Mouse (Mus musculus): ENCODE results near the gene Sdhd. TPM values are rescaled to one million over a fixed set of nuclear protein-coding genes. Genes with fewer than 3 reads are reported as not detected.

Gene Sdhd
- total and polyA plus RNA-seq, 2 experiments from 2014 or later: 214 to 308 TPM

- Histone ChIP-seq H3K4me1 (ENCODE audit: insufficient read depth, low read length) (no peaks in the 10 kb centered on the region), H3K9ac (replicated peaks; ENCODE audit: low read length, poor library complexity, severe bottlenecking) (no peak overlapping the region), H3K4me3 (ENCODE audit: low read depth, low read length) (no peak overlapping the region), H3K27ac (ENCODE audit: low read depth, low read length) (no peak overlapping the region), H3K36me3 (ENCODE audit: insufficient read depth, low read length) (no peaks in the 10 kb centered on the region), H3K27me3 (ENCODE audit: insufficient read depth, low read length) (no peaks in the 10 kb centered on the region), H3K9me3 (ENCODE audit: low read length) (no peaks in the 10 kb centered on the region), H3K4me2 (ENCODE audit: low read depth, low read length, poor library complexity, severe bottlenecking) (no peak overlapping the region)
- DNase-seq (ENCODE audit: low spot score): no peak
- ATAC-seq (ENCODE audit: low FRiP score): no peak
- TF ChIP-seq CTCF (IDR thresholded peaks at IDR 0.05): no peak
- WGBS: 83% methylated on average over 2 of the region's 2 CpGs
Observed at GRCm38 (mm10) chr9:50561918-50562360, 41.7 kb downstream of the Sdhd start.

GRCm38 (mm10) chr9:50561145-50561917, 42.3 kb downstream of the Sdhd start, which contains the start of gene Tex12:
Tex12 (minus strand) TSS chr9:50561325.
- WGBS: 90% methylated on average over 38 of the region's 38 CpGs
- DNase-seq (ENCODE audit: low spot score) (no peak), ATAC-seq (ENCODE audit: low FRiP score) (no peak)
- no peak within 1 kb of the TSS for H3K4me2 ChIP-seq (ENCODE audit: low read depth, low read length, poor library complexity, severe bottlenecking)
- no peaks in the 10 kb centered on the region for H3K4me1 ChIP-seq (ENCODE audit: insufficient read depth, low read length)
- no peaks in the 10 kb centered on the region for H3K36me3 ChIP-seq (ENCODE audit: insufficient read depth, low read length)
- H3K27ac ChIP-seq (ENCODE audit: low read depth, low read length): no peak within 1 kb of the TSS
- H3K9me3 ChIP-seq (ENCODE audit: low read length): no peaks in the 10 kb centered on the region
- H3K9ac ChIP-seq (replicated peaks; ENCODE audit: low read length, poor library complexity, severe bottlenecking): no peak within 1 kb of the TSS
- no peak within 1 kb of the TSS for H3K4me3 ChIP-seq (ENCODE audit: low read depth, low read length)
- TF ChIP-seq CTCF (IDR thresholded peaks at IDR 0.05): no peak
- no peaks in the 10 kb centered on the region for H3K27me3 ChIP-seq (ENCODE audit: insufficient read depth, low read length)

- peak within 1 kb of the TSS; percentile 43 for H3K4me2 ChIP-seq (ENCODE audit: low read depth, low read length, poor library complexity, severe bottlenecking)
- H3K4me3 ChIP-seq (ENCODE audit: low read depth, low read length): peak within 1 kb of the TSS; percentile 27
- WGBS: 11% methylated on average over 2 of the region's 2 CpGs
- no peaks in the 10 kb centered on the region for H3K4me1 ChIP-seq (ENCODE audit: insufficient read depth, low read length)
- DNase-seq (ENCODE audit: low spot score): peak; percentile 28
- H3K9ac ChIP-seq (replicated peaks; ENCODE audit: low read length, poor library complexity, severe bottlenecking): peak within 1 kb of the TSS; percentile 42; the same call in 1 of the 2 replicates
- peak; percentile 60; the same call in 1 of the 2 replicates for ATAC-seq (ENCODE audit: low FRiP score)
- H3K36me3 ChIP-seq (ENCODE audit: insufficient read depth, low read length): no peaks in the 10 kb centered on the region
- no peaks in the 10 kb centered on the region for H3K27me3 ChIP-seq (ENCODE audit: insufficient read depth, low read length)
- H3K27ac ChIP-seq (ENCODE audit: low read depth, low read length): peak within 1 kb of the TSS; percentile 75
- no peak for TF ChIP-seq CTCF (IDR thresholded peaks at IDR 0.05)
- H3K9me3 ChIP-seq (ENCODE audit: low read length): no peaks in the 10 kb centered on the region
Observed at GRCm38 (mm10) chr9:50555094-50555446, 48.5 kb downstream of the Sdhd start, which contains the start of gene Bco2. Bco2 (minus strand) TSS chr9:50555181.

GRCm38 (mm10) chr9:50554241-50555093, 49.1 kb downstream of the Sdhd start, which contains the start of gene Il18:
Il18 (plus strand) TSS chr9:50554827.
- ATAC-seq (ENCODE audit: low FRiP score) (peak; percentile 94), DNase-seq (ENCODE audit: low spot score) (peak; percentile 88)
- peak within 1 kb of the TSS; percentile 75 for H3K27ac ChIP-seq (ENCODE audit: low read depth, low read length)
- H3K9me3 ChIP-seq (ENCODE audit: low read length): no peaks in the 10 kb centered on the region
- no peaks in the 10 kb centered on the region for H3K36me3 ChIP-seq (ENCODE audit: insufficient read depth, low read length)
- WGBS: 16% methylated on average over 12 of the region's 12 CpGs
- 0 out of 2 replicates have a peak, but pooled peaks have one; percentile 14 for TF ChIP-seq CTCF (IDR thresholded peaks at IDR 0.05)
- no peaks in the 10 kb centered on the region for H3K27me3 ChIP-seq (ENCODE audit: insufficient read depth, low read length)
- peak within 1 kb of the TSS; percentile 43 for H3K4me2 ChIP-seq (ENCODE audit: low read depth, low read length, poor library complexity, severe bottlenecking)
- peak within 1 kb of the TSS; percentile 27 for H3K4me3 ChIP-seq (ENCODE audit: low read depth, low read length)
- no peaks in the 10 kb centered on the region for H3K4me1 ChIP-seq (ENCODE audit: insufficient read depth, low read length)
- H3K9ac ChIP-seq (replicated peaks; ENCODE audit: low read length, poor library complexity, severe bottlenecking): peak within 1 kb of the TSS; percentile 42; the same call in 1 of the 2 replicates

GRCm38 (mm10) chr9:50553547-50553946, 50.1 kb downstream of the Sdhd start:
- no peaks in the 10 kb centered on the region for H3K9me3 ChIP-seq (ENCODE audit: low read length)
- H3K36me3 ChIP-seq (ENCODE audit: insufficient read depth, low read length): no peaks in the 10 kb centered on the region
- ATAC-seq (ENCODE audit: low FRiP score): no peak
- no peak for DNase-seq (ENCODE audit: low spot score)
- TF ChIP-seq CTCF (IDR thresholded peaks at IDR 0.05): no peak
- WGBS: 75% methylated on average over 2 of the region's 2 CpGs
- H3K9ac ChIP-seq (replicated peaks; ENCODE audit: low read length, poor library complexity, severe bottlenecking): no peak overlapping the region
- no peak overlapping the region for H3K4me3 ChIP-seq (ENCODE audit: low read depth, low read length)
- H3K4me1 ChIP-seq (ENCODE audit: insufficient read depth, low read length): no peaks in the 10 kb centered on the region
- H3K4me2 ChIP-seq (ENCODE audit: low read depth, low read length, poor library complexity, severe bottlenecking): no peak overlapping the region
- H3K27me3 ChIP-seq (ENCODE audit: insufficient read depth, low read length): no peaks in the 10 kb centered on the region
- no peak overlapping the region; the same call in 1 of the 2 replicates for H3K27ac ChIP-seq (ENCODE audit: low read depth, low read length)
